Mouse (Mus musculus) forebrain, embryonic 14.5 days (tissue): ENCODE results near the gene 0610009B22Rik. TPM values are rescaled to one million over a fixed set of nuclear protein-coding genes. Genes with fewer than 3 reads are reported as not detected.
"Not testable (repeated sequence)": the region's sequence is repeated elsewhere in the genome, so short reads cannot be mapped to it uniquely, and the experiment has no call there.

Experiments used
- ATAC-seq: fragments of 200-750 bp; cut with Nextera tagmentation; 2 replicates; pipeline ENCODE4 v1.8.0; 2017; ENCODE audit warnings: mild to moderate bottlenecking, moderate library complexity
- DNase-seq: peaks from one replicate; pipeline ENCODE4 v3.0.0-alpha.2; 2015; ENCODE audit warnings: low spot score
- H3K27ac ChIP-seq: fragments of 300-500 bp; sonication (generic); 2 replicates; pipeline ENCODE4 v1.5.1; 2014; ENCODE audit warnings: low read depth, mild to moderate bottlenecking, control low read depth, low read length, moderate library complexity
- H3K27me3 ChIP-seq: fragments of 300-500 bp; sonication (generic); replicated peaks from 2 replicates; pipeline ENCODE4 v1.6.1; 2014; ENCODE audit warnings: low read length, control low read depth, mixed read lengths; ENCODE audit not compliant: control insufficient read depth, insufficient read depth
- H3K36me3 ChIP-seq: fragments of 300-500 bp; sonication (generic); 2 replicates; pipeline ENCODE4 v1.6.1; 2014; ENCODE audit warnings: low read length, control low read depth; ENCODE audit not compliant: control insufficient read depth, insufficient read depth
- H3K4me1 ChIP-seq: fragments of 300-500 bp; sonication (generic); 2 replicates; pipeline ENCODE4 v1.6.1; 2014; ENCODE audit warnings: antibody characterized with exemption, low read length, control low read depth; ENCODE audit not compliant: control insufficient read depth, insufficient read depth
- H3K4me2 ChIP-seq: fragments of 300-500 bp; sonication (generic); 2 replicates; pipeline ENCODE4 v1.6.1; 2014; ENCODE audit warnings: mild to moderate bottlenecking, control low read depth, low read length
- H3K4me3 ChIP-seq: fragments of 300-500 bp; sonication (generic); 2 replicates; pipeline ENCODE4 v1.5.1; 2014; ENCODE audit warnings: low read depth, low read length, control low read depth
- H3K9ac ChIP-seq: fragments of 300-500 bp; sonication (generic); 2 replicates; pipeline ENCODE4 v1.6.1; 2014; ENCODE audit warnings: mild to moderate bottlenecking, low read length, control low read depth, moderate library complexity
- H3K9me3 ChIP-seq: fragments of 300-500 bp; sonication (generic); replicated peaks from 2 replicates; pipeline ENCODE4 v1.6.1; 2016; ENCODE audit warnings: low read length, control low read depth, mixed read lengths; ENCODE audit not compliant: control insufficient read depth
- WGBS: fragments of 180-500 bp; shearing (Covaris S2); extraction: QIAGEN DNeasy Blood & Tissue Kit; methylation state at CpG from one replicate; pipeline ENCODE4 v1.1.7; 2014; 5-methylcytosine and 5-hydroxymethylcytosine counted together
- polyA plus RNA-seq: library from polyadenylated mRNA; unstranded; fragments of >200 nt; fragmentation: Nextera tagmentation; extraction: Ambion mirVana; gene quantifications from 2 replicates; pipeline ENCODE4 v1.2.1, GENCODE M21; 2014

Gene 0610009B22Rik
- polyA plus RNA-seq, 1 experiment from 2014 or later = 108 TPM

- DNase-seq (no peak), ATAC-seq (no peak)
- no peak overlapping the region for H3K27ac ChIP-seq
- WGBS = 96% methylated on average over 3 of the region's 3 CpGs
- H3K4me1 ChIP-seq = no peaks in the 10 kb centered on the region
- H3K36me3 ChIP-seq = peaks cover 36% of the 10 kb centered on the region
- H3K9ac ChIP-seq = no peak overlapping the region
- H3K27me3 ChIP-seq = no peaks in the 10 kb centered on the region
- no peak overlapping the region for H3K4me2 ChIP-seq
- no peak overlapping the region for H3K4me3 ChIP-seq
- no peaks in the 10 kb centered on the region for H3K9me3 ChIP-seq
Measured at GRCm38 (mm10) chr11:51694984-51695383, 6.3 kb upstream of the 0610009B22Rik start.

GRCm38 (mm10) chr11:51690597-51690996 lies 1.9 kb upstream of the 0610009B22Rik start:
- not testable (repeated sequence) for H3K4me1 ChIP-seq, H3K27me3 ChIP-seq, H3K4me3 ChIP-seq, H3K4me2 ChIP-seq, H3K9me3 ChIP-seq, ATAC-seq, DNase-seq, H3K9ac ChIP-seq, H3K27ac ChIP-seq, H3K36me3 ChIP-seq
- 93% methylated on average over 1 of the region's 3 CpGs for WGBS

- 22% methylated on average over 6 of the region's 6 CpGs for WGBS
- peak overlapping the region; percentile 69 for H3K9ac ChIP-seq
- H3K4me3 ChIP-seq = peak overlapping the region; percentile 66
- peak overlapping the region; percentile 53 for H3K4me2 ChIP-seq
- DNase-seq (no peak), ATAC-seq (no peak)
- H3K36me3 ChIP-seq = peaks cover 11% of the 10 kb centered on the region; the same call in 1 of the 2 replicates
- H3K9me3 ChIP-seq = no peaks in the 10 kb centered on the region
- H3K4me1 ChIP-seq = peaks cover 6% of the 10 kb centered on the region
- no peaks in the 10 kb centered on the region for H3K27me3 ChIP-seq
- H3K27ac ChIP-seq = peak overlapping the region; percentile 98
Measured at GRCm38 (mm10) chr11:51689343-51689742, 669 bp upstream of the 0610009B22Rik start.

GRCm38 (mm10) chr11:51681976-51682374 lies 6.7 kb downstream of the 0610009B22Rik start:
- H3K36me3 ChIP-seq = peaks cover 8% of the 10 kb centered on the region; the same call in 1 of the 2 replicates
- no peak overlapping the region for H3K27ac ChIP-seq
- H3K4me2 ChIP-seq = no peak overlapping the region
- no peak overlapping the region for H3K9ac ChIP-seq
- ATAC-seq = no peak
- 44% methylated on average over 8 of the region's 8 CpGs for WGBS
- DNase-seq = no peak
- H3K9me3 ChIP-seq = no peaks in the 10 kb centered on the region
- H3K4me3 ChIP-seq = no peak overlapping the region
- no peaks in the 10 kb centered on the region for H3K4me1 ChIP-seq
- H3K27me3 ChIP-seq = no peaks in the 10 kb centered on the region

DNA sequence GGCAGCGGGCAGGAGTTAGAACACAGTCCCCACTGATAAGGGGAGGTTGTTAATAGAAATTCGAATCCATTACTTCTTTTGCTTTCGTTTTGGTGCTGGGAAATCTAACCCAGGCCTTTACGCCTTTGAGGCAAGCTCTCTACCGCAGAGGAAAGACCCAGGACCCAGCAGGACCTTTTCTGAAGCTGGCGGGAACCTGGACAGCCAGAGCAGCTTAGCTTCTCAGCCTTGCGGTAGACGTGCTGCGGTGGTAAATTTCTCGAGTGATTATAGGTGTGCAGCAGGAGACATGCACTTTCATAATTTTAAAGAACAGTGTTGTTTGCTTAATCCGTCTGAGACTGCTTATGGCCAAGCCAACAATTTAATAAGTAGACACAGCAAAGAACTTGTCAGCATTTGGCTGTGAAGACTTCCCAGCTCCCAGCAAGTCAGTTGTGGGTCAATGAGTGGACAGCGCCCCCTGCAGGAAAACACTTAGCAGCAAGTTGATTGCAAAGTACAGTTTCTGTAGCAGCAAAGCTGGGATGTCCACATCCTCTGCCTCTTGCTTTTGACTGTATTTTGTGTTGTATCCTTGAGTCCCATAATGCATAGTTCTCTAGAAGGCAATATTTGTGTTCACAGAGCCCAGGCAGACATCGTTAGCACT lies 7.2 kb downstream of the 0610009B22Rik start:
- Histone ChIP-seq H3K9ac (no peak overlapping the region), H3K9me3 (no peaks in the 10 kb centered on the region), H3K27me3 (no peaks in the 10 kb centered on the region), H3K4me1 (no peaks in the 10 kb centered on the region), H3K4me3 (no peak overlapping the region), H3K4me2 (0 out of 2 replicates have a peak overlapping the region, but pooled peaks have one; percentile 8), H3K36me3 (peaks cover 8% of the 10 kb centered on the region; the same call in 1 of the 2 replicates), H3K27ac (no peak overlapping the region)
- ATAC-seq = 0 out of 2 replicates have a peak, but pooled peaks have one; percentile 32
- WGBS = 35% methylated on average over 13 of the region's 13 CpGs
- DNase-seq = peak; percentile 83

GRCm38 (mm10) chr11:51679466-51679865 lies 9.2 kb downstream of the 0610009B22Rik start:
- no peaks in the 10 kb centered on the region for H3K9me3 ChIP-seq
- DNase-seq = no peak
- no peak overlapping the region for H3K4me2 ChIP-seq
- no peaks in the 10 kb centered on the region for H3K36me3 ChIP-seq
- no peak overlapping the region for H3K9ac ChIP-seq
- H3K4me1 ChIP-seq = no peaks in the 10 kb centered on the region
- H3K4me3 ChIP-seq = no peak overlapping the region
- H3K27me3 ChIP-seq = no peaks in the 10 kb centered on the region
- ATAC-seq = no peak
- H3K27ac ChIP-seq = no peak overlapping the region
- WGBS = 77% methylated on average over 3 of the region's 3 CpGs

DNA sequence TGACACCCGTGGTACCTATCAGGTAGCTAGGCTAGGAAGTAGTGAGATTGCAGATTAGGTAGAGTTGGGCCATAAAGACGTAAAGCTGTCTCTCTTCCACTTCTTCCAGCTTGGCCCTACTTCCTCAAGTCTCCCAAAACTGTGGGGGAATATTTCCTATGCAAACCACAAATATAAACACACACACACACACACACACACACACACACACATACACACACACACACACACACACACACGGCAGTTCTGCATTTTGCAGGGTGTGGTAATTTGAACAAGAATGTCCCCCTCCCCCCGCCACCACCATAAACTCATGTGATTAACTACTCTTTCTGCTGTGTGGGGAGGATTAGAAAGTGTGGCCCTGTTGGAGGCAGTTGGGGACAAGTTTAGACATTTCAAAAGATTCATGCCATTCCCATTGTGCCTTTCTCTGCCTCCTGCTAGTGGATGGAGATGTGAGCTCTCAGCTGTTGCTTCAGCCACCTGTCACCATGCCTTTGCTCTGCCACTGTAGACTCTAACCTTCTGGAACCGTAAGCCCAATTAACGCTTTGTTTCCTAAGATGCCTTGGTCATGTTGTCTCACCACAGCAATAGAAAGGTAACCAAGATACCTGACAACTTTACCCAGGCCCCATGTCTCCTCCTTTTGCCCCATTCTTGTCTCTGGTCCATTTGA lies 10.8 kb downstream of the 0610009B22Rik start:
- H3K4me2 ChIP-seq = no peak overlapping the region
- H3K9ac ChIP-seq = no peak overlapping the region
- no peaks in the 10 kb centered on the region for H3K36me3 ChIP-seq
- no peak overlapping the region for H3K27ac ChIP-seq
- no peaks in the 10 kb centered on the region for H3K9me3 ChIP-seq
- WGBS = 75% methylated on average over 6 of the region's 6 CpGs
- H3K4me1 ChIP-seq = no peaks in the 10 kb centered on the region
- no peaks in the 10 kb centered on the region for H3K27me3 ChIP-seq
- DNase-seq (no peak), ATAC-seq (no peak)
- H3K4me3 ChIP-seq = no peak overlapping the region

GRCm38 (mm10) chr11:51675386-51675785 lies 13.3 kb downstream of the 0610009B22Rik start:
- Histone ChIP-seq H3K4me2 (no peak overlapping the region), H3K27me3 (no peaks in the 10 kb centered on the region), H3K36me3 (no peaks in the 10 kb centered on the region), H3K4me3 (no peak overlapping the region), H3K27ac (no peak overlapping the region), H3K9ac (no peak overlapping the region), H3K4me1 (no peaks in the 10 kb centered on the region), H3K9me3 (no peaks in the 10 kb centered on the region)
- ATAC-seq (no peak), DNase-seq (no peak)
- WGBS = 83% methylated on average over 5 of the region's 5 CpGs

DNA sequence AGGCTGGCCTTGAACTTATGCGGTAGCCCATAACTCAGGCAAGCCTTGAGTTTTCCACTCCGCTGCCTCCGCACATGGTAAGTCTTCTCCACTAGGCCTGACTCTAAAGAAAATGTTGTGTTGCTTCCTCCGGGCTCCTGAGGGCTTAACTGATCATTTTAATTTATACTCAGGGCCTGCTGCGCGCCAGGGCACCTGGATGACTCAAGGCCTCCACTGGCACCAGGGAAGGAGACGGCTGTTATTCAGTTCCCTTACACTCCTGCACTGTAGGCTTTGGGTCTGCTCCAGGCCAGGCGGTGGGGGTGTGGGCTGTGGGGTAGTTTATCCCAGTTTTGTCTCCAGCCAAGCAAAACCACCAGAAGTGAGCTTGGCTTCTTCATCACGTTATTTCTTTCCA lies 15.4 kb downstream of the 0610009B22Rik start:
- ATAC-seq (no peak), DNase-seq (no peak)
- Histone ChIP-seq H3K9ac (no peak overlapping the region), H3K4me2 (no peak overlapping the region), H3K27ac (no peak overlapping the region), H3K9me3 (no peaks in the 10 kb centered on the region), H3K4me1 (no peaks in the 10 kb centered on the region), H3K4me3 (no peak overlapping the region), H3K27me3 (no peaks in the 10 kb centered on the region), H3K36me3 (no peaks in the 10 kb centered on the region)
- 82% methylated on average over 9 of the region's 9 CpGs for WGBS
